Mouse (Mus musculus): ENCODE results near the gene Shroom3. TPM values are rescaled to one million over a fixed set of nuclear protein-coding genes. Genes with fewer than 3 reads are reported as not detected.
A peak's percentile ranks its signal among the peaks of the same experiment; 100 is the strongest.

The Shroom3 gene
- polyA plus RNA-seq, 1 experiment from 2014 or later, result 1.1 TPM

DNA sequence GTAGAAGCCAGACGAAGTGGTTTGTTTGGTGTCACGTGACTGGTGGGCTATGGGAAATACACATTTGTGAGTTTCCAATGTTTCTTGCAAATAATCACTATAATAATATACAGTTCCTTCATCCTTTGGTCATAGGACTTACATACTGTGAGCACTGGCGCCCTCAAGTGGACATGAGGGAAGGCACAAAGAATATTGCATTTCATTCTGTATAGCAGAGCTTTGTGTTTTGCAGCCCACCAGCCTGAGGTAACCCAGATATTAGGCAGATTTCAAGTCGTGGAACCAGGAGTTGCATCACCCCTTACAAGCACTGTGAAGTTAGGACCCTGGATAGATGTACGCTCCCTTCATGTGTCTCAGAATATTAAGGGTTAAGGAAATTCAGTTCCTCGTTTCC, 42.7 kb downstream of the Shroom3 start:
- 29% methylated on average over 6 of the region's 6 CpGs for WGBS
- H3K9ac ChIP-seq (ENCODE audit: low read depth, low read length), result no peak overlapping the region
- no peaks in the 10 kb centered on the region for H3K36me3 ChIP-seq (ENCODE audit: control insufficient read depth, insufficient read depth, low read length)
- H3K4me2 ChIP-seq (ENCODE audit: low read length), result no peak overlapping the region
- no peaks in the 10 kb centered on the region for H3K4me1 ChIP-seq (ENCODE audit: control insufficient read depth, insufficient read depth, low read length)
- H3K9me3 ChIP-seq (replicated peaks; ENCODE audit: control insufficient read depth, low read length, poor library complexity, severe bottlenecking), result no peaks in the 10 kb centered on the region
- H3K4me3 ChIP-seq (ENCODE audit: low read depth, low read length), result no peak overlapping the region
- peak; percentile 75 for ATAC-seq
- no peak overlapping the region for H3K27ac ChIP-seq (ENCODE audit: low read length)
- H3K27me3 ChIP-seq (ENCODE audit: control insufficient read depth, insufficient read depth, low read depth, low read length), result no peaks in the 10 kb centered on the region

DNA sequence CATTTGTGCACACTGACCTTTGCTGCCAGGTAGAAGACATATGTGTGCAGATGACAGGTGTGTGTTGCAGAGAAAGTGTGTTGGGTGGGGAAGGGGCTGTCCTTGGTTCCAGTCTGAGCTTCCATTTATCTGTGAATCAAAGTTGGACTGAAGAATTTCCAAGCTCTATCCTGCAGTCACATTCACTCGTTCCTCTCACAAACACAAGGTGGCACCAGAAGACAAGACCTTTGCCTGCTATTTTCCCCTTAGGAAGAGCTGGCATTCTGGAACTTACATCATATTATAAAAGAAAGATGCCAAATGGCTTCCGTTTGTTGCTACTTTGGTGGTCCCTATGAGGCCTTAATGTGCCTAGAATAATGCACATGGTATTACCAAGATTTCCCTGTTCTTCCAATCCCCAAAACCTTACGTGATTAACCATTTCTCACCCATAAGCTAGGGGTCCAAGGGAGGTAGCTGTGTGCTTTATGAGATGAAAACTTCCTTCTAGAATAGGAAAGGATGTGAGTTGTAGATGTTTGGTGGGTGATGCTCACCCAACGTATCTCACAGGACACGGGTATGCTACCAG, 45.1 kb downstream of the Shroom3 start:
- Histone ChIP-seq H3K4me1 (ENCODE audit: control insufficient read depth, insufficient read depth, low read length) (no peaks in the 10 kb centered on the region), H3K36me3 (ENCODE audit: control insufficient read depth, insufficient read depth, low read length) (no peaks in the 10 kb centered on the region), H3K4me3 (ENCODE audit: low read depth, low read length) (no peak overlapping the region), H3K9me3 (replicated peaks; ENCODE audit: control insufficient read depth, low read length, poor library complexity, severe bottlenecking) (no peaks in the 10 kb centered on the region), H3K9ac (ENCODE audit: low read depth, low read length) (no peak overlapping the region), H3K4me2 (ENCODE audit: low read length) (no peak overlapping the region), H3K27me3 (ENCODE audit: control insufficient read depth, insufficient read depth, low read depth, low read length) (no peaks in the 10 kb centered on the region), H3K27ac (ENCODE audit: low read length) (no peak overlapping the region)
- 48% methylated on average over 5 of the region's 5 CpGs for WGBS
- ATAC-seq, result peak; percentile 55; the same call in 1 of the 2 replicates

DNA sequence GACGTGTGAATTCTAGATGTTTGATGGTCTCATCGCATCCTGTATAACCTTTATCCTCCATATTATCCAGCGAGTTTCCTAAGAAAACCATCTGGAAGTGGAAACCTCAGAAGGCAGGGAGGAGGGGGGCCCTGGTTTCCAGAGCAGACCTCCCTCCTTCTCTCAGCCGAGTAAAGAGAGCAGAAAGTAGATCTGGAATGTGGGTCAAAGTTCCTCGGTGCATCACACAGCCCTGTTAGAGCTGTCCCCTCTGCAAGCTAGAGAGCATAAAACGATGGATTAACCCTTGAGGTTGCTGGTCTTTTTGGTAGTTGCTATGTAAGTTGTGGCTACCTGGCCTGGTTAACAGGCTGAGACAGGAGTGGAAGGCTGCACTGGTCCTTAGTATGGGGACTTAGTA, 46.0 kb downstream of the Shroom3 start:
- H3K36me3 ChIP-seq (ENCODE audit: control insufficient read depth, insufficient read depth, low read length), result no peaks in the 10 kb centered on the region
- H3K27ac ChIP-seq (ENCODE audit: low read length), result no peak overlapping the region
- no peaks in the 10 kb centered on the region for H3K9me3 ChIP-seq (replicated peaks; ENCODE audit: control insufficient read depth, low read length, poor library complexity, severe bottlenecking)
- WGBS, result 66% methylated on average over 6 of the region's 6 CpGs
- no peaks in the 10 kb centered on the region for H3K27me3 ChIP-seq (ENCODE audit: control insufficient read depth, insufficient read depth, low read depth, low read length)
- H3K4me3 ChIP-seq (ENCODE audit: low read depth, low read length), result no peak overlapping the region
- ATAC-seq, result no peak
- no peaks in the 10 kb centered on the region for H3K4me1 ChIP-seq (ENCODE audit: control insufficient read depth, insufficient read depth, low read length)
- H3K4me2 ChIP-seq (ENCODE audit: low read length), result no peak overlapping the region
- no peak overlapping the region for H3K9ac ChIP-seq (ENCODE audit: low read depth, low read length)

DNA sequence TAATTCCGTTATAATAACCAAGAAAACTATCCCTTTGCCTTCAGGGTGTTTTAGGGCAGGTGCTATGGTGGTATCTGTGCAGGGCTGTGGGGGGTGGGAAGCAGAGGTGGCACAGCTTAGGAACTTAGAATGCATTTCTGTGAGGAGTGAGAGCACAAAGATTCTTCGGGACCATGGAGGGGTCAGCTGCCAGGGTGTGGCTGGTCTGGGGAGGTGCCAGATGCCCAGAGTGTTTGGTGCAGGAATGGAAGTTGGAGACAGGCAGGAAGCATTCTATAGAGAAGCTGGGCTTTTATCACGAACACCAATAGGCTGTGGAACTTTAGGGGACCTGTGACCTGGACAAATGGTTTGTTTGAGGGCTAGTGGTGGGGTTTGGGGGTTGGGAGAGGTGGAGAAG, 58.6 kb downstream of the Shroom3 start:
- no peaks in the 10 kb centered on the region for H3K9me3 ChIP-seq (replicated peaks; ENCODE audit: control insufficient read depth, low read length, poor library complexity, severe bottlenecking)
- no peak overlapping the region for H3K4me3 ChIP-seq (ENCODE audit: low read depth, low read length)
- H3K36me3 ChIP-seq (ENCODE audit: control insufficient read depth, insufficient read depth, low read length), result no peaks in the 10 kb centered on the region
- no peak for ATAC-seq
- H3K27ac ChIP-seq (ENCODE audit: low read length), result no peak overlapping the region
- H3K4me1 ChIP-seq (ENCODE audit: control insufficient read depth, insufficient read depth, low read length), result no peaks in the 10 kb centered on the region
- no peaks in the 10 kb centered on the region for H3K27me3 ChIP-seq (ENCODE audit: control insufficient read depth, insufficient read depth, low read depth, low read length)
- no peak overlapping the region for H3K9ac ChIP-seq (ENCODE audit: low read depth, low read length)
- H3K4me2 ChIP-seq (ENCODE audit: low read length), result no peak overlapping the region
- WGBS, result 86% methylated on average over 3 of the region's 3 CpGs

DNA sequence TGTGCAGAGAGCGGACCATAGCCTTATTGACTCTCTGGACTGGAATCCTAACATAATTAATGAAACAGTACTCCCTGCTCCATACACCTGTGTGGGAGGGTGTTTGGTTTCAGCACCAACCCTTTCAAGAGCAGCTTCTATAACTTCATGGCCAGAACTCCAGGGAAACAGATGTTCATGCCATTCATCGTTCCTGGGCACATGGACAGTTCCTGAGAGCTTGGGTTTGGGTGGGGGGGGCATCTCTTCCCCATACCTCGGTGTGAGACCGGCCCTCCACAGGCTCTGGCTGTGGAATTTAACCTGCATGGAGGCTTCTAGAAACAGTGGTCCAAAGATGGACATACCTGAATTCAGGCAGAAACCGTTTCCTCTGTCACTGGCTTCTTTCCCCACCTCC, 59.5 kb downstream of the Shroom3 start:
- Histone ChIP-seq H3K9me3 (replicated peaks; ENCODE audit: control insufficient read depth, low read length, poor library complexity, severe bottlenecking) (no peaks in the 10 kb centered on the region), H3K4me1 (ENCODE audit: control insufficient read depth, insufficient read depth, low read length) (no peaks in the 10 kb centered on the region), H3K4me3 (ENCODE audit: low read depth, low read length) (no peak overlapping the region), H3K9ac (ENCODE audit: low read depth, low read length) (no peak overlapping the region), H3K4me2 (ENCODE audit: low read length) (no peak overlapping the region), H3K36me3 (ENCODE audit: control insufficient read depth, insufficient read depth, low read length) (no peaks in the 10 kb centered on the region), H3K27me3 (ENCODE audit: control insufficient read depth, insufficient read depth, low read depth, low read length) (no peaks in the 10 kb centered on the region), H3K27ac (ENCODE audit: low read length) (no peak overlapping the region)
- 86% methylated on average over 5 of the region's 5 CpGs for WGBS
- ATAC-seq, result no peak

DNA sequence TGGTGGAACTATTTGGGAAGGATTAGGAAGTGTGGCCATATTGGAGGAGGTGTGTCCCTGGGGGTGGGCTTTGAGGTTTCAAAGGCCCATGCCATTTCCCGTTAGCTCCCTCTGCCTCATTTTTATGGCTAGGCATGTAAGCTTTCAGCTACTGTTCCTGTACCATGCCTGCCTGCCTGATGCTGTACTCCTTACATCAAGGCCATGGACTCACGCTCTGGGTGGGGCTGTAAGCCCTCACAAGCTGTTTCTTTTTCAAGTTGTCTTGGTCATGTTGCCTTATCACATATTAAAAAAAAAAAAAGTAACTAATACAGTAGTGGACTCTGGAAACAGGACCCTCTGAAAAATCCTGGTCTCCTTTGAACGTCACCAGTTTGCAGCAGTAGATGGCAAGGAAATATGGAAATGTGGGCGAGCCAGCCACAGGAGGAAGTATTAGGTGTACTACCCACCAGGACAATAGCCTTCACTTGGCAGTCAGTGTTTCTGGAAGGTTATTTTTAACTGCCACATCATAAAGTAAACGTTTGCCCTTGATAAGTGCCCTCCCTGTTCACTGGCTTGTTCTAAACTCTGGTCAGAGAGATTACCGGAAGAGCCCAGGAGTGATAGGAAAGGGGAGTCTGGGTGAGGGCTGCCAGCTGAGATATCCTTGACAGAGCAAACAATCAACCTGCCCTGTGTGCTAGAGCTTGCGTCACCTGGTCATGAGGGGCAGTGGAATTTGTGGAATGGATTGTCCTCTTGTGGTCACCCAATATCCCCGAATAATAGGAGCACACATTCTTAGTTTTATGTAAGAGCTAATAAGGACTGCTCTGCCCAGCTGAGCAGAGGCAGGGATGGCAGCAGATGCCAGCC, 62.4 kb downstream of the Shroom3 start:
- Histone ChIP-seq H3K36me3 (ENCODE audit: control insufficient read depth, insufficient read depth, low read length) (no peaks in the 10 kb centered on the region), H3K9me3 (replicated peaks; ENCODE audit: control insufficient read depth, low read length, poor library complexity, severe bottlenecking) (no peaks in the 10 kb centered on the region), H3K4me2 (ENCODE audit: low read length) (no peak overlapping the region), H3K4me1 (ENCODE audit: control insufficient read depth, insufficient read depth, low read length) (no peaks in the 10 kb centered on the region), H3K27ac (ENCODE audit: low read length) (no peak overlapping the region), H3K4me3 (ENCODE audit: low read depth, low read length) (no peak overlapping the region), H3K9ac (ENCODE audit: low read depth, low read length) (no peak overlapping the region), H3K27me3 (ENCODE audit: control insufficient read depth, insufficient read depth, low read depth, low read length) (no peaks in the 10 kb centered on the region)
- ATAC-seq, result no peak
- WGBS, result 89% methylated on average over 8 of the region's 8 CpGs

DNA sequence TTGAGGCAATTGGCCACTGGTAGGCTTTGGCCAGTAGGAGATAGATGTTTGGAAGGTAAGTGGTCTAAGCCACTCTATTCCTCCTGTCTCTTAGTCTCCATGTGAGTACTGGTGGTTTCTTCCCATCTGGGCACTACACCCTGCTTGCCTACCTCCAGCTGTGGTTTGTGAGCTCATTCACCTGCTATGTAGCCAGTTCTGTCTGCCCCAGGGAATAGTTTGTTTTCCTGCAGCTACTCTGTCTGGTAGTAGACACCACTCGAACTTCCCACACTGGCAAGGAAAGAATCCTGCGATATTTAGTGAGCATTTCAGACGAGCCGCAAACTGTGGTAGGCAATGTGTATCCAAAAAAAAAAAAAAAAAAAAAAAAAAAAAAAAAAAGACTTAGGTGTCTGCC, 68.3 kb downstream of the Shroom3 start:
- Histone ChIP-seq H3K9me3 (replicated peaks; ENCODE audit: control insufficient read depth, low read length, poor library complexity, severe bottlenecking) (no peaks in the 10 kb centered on the region), H3K4me2 (ENCODE audit: low read length) (no peak overlapping the region), H3K27me3 (ENCODE audit: control insufficient read depth, insufficient read depth, low read depth, low read length) (no peaks in the 10 kb centered on the region), H3K27ac (ENCODE audit: low read length) (no peak overlapping the region), H3K4me3 (ENCODE audit: low read depth, low read length) (no peak overlapping the region), H3K4me1 (ENCODE audit: control insufficient read depth, insufficient read depth, low read length) (no peaks in the 10 kb centered on the region), H3K9ac (ENCODE audit: low read depth, low read length) (no peak overlapping the region), H3K36me3 (ENCODE audit: control insufficient read depth, insufficient read depth, low read length) (no peaks in the 10 kb centered on the region)
- no peak for ATAC-seq
- WGBS, result 87% methylated on average over 4 of the region's 4 CpGs

DNA sequence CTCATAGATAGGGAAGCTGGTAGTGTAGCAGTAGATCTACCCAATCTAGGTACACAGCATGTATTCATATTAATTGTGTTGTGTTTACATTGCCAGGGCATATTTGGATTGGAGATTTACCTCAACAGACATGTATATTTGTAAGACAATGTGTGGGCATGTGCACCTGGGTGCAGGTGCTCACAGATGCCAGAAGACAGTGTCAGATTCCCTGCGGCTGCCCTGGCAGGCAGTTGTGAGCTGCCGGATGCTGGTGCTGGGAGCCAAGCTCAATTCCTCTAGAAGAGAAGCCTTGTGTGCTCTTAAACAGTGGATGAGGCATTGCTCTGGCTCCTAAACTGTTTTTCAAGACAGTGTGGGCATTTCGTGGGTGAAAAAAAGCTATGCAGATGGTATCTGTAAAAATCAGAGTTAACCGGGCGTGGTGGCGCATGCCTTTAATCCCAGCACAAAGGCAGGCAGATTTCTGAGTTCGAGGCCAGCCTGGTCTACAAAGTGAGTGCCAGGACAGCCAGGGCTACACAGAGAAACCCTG, 72.1 kb downstream of the Shroom3 start:
- Histone ChIP-seq H3K9me3 (replicated peaks; ENCODE audit: control insufficient read depth, low read length, poor library complexity, severe bottlenecking) (no peaks in the 10 kb centered on the region), H3K27me3 (ENCODE audit: control insufficient read depth, insufficient read depth, low read depth, low read length) (no peaks in the 10 kb centered on the region), H3K9ac (ENCODE audit: low read depth, low read length) (no peak overlapping the region), H3K4me2 (ENCODE audit: low read length) (no peak overlapping the region), H3K4me3 (ENCODE audit: low read depth, low read length) (no peak overlapping the region), H3K4me1 (ENCODE audit: control insufficient read depth, insufficient read depth, low read length) (no peaks in the 10 kb centered on the region), H3K27ac (ENCODE audit: low read length) (no peak overlapping the region), H3K36me3 (ENCODE audit: control insufficient read depth, insufficient read depth, low read length) (no peaks in the 10 kb centered on the region)
- no peak for ATAC-seq
- WGBS, result 85% methylated on average over 7 of the region's 7 CpGs

DNA sequence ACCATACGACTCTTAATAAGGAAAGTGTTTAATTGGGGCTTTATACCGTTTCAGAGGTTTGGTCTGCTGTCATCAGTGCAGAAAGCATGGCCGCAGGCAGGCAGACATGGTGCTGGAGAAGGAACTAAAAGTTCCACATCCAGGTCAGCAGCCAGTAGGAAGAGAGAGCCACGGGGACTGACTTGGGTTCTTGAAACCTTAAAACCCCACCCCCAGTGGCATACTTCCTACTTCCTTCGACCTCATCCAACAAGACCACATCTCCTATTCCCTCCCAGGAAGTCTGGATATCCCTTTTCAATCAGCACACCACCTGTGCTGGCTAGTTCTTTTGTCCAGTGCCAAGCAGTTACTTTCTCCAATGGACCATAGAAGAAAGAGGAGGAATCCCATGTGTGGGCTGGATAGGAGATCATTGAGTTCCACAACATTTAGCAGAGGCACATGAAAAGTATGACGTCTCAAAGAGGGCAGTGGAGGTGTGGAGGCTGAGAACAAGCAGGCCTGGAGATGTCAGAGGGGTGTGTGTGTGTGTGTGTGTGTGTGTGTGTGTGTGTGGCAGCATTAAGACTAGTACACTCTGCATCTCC, 76.0 kb downstream of the Shroom3 start:
- H3K4me3 ChIP-seq (ENCODE audit: low read depth, low read length), result no peak overlapping the region
- no peak for ATAC-seq
- no peak overlapping the region for H3K27ac ChIP-seq (ENCODE audit: low read length)
- no peaks in the 10 kb centered on the region for H3K36me3 ChIP-seq (ENCODE audit: control insufficient read depth, insufficient read depth, low read length)
- no peaks in the 10 kb centered on the region for H3K27me3 ChIP-seq (ENCODE audit: control insufficient read depth, insufficient read depth, low read depth, low read length)
- no peak overlapping the region for H3K9ac ChIP-seq (ENCODE audit: low read depth, low read length)
- no peaks in the 10 kb centered on the region for H3K4me1 ChIP-seq (ENCODE audit: control insufficient read depth, insufficient read depth, low read length)
- WGBS, result 82% methylated on average over 6 of the region's 6 CpGs
- no peaks in the 10 kb centered on the region for H3K9me3 ChIP-seq (replicated peaks; ENCODE audit: control insufficient read depth, low read length, poor library complexity, severe bottlenecking)
- H3K4me2 ChIP-seq (ENCODE audit: low read length), result no peak overlapping the region
